Mouse (Mus musculus): ENCODE data around the gene Ntm.

The Ntm gene

GRCm38 (mm10) chr9:29962978-29963377, at the start of gene Ntm:
TSS of gene Ntm (minus strand) at chr9:29963141.
- no peak for DNase-seq (ENCODE audit: low spot score)

- DNase-seq (ENCODE audit: low spot score): no peak
Observed at GRCm38 (mm10) chr9:30005701-30006100, 42.8 kb upstream of the Ntm start.

DNA sequence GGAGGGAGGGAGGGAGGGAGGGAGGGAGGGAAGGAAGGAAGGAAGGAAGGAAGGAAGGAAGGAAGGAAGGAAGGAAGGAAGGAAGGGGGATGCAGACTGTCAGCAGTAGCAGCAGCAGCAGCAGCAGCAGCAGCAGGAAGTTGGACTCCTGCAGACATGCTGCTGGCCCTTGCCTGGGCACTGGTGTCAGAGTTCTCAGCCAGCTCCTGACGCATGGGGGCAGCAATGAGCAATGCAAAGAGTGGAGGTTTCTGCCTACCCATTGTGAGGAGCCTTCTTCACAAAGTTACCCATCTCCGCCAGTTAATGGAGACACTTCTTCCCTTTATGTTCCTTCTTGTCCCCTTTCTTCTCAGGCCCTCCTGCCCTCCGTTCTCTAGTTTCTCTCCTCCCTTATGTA, 40.7 kb upstream of the Ntm start:
- peak; percentile 66 for DNase-seq (ENCODE audit: low spot score)

GRCm38 (mm10) chr9:29981177-29981915, 18.4 kb upstream of the Ntm start:
- no peak for DNase-seq (ENCODE audit: low spot score)

DNA sequence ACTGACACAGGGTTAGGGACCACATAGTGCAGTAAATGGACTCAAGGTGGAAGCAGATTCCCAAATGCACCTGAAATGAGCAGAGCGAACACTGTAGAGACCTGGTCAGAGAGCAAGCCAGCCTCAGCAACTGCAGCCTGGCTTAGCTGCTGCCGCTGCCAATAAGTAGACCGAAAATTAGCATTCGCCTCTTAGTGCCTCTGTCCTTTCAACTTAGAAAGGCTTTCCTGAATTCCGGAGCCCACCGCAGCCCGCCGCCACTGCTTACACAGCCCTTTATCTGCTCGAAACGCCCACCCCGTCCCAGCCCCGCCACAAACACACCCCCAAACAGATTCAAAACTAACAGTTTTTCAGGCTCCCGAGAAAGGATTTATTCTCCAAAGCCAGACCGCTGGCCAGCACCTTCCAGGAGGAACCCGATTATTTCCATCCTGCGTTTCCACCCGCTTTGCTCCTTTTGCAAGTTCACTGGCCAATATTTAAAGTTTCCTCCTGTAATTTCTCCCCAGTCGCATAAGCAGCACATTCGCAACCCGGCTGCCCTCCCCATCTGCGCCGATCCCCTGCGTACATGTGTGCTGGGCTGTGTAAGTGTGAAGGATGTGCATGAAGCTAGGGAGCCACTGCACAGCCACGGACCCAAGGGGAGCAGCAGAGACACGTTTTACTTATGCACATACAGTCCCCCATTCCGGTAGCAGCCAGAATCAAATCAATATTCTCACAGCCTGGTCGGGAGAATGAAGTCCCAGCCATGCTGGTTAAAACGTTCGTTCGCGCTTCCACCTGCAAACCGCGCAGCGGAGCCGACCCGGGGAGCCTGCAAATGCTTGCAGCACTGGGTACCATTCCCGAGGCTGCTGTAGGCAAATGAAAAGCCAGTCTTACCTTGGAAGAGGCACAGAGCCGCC, 730 bp downstream of the Ntm start:
- no peak for DNase-seq (ENCODE audit: low spot score)

DNA sequence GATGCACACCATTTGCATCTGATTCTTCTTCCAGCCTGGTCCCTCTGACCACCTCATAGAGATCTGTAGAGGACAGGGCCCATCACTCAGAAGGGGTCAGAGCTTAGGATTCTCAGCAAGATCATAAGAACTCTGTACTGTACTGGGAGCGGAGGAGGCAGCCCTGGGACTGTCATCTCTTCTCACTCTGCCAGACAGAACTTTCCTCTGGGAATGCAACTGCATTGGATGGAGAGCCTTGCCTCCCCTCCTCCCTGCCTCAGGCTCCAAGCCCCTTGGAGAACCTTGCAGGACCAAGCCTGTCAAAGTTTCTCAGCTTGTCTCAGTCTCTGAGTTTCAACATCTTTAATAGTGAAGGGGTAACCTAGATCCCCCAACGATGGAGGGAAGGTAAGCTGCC, 1.4 kb downstream of the Ntm start:
- no peak for DNase-seq (ENCODE audit: low spot score)

- no peak for DNase-seq (ENCODE audit: low spot score)
Observed at GRCm38 (mm10) chr9:29960741-29961140, 2.2 kb downstream of the Ntm start.

GRCm38 (mm10) chr9:29960236-29960635, 2.7 kb downstream of the Ntm start:
- DNase-seq (ENCODE audit: low spot score): no peak

GRCm38 (mm10) chr9:29956936-29957335, 6.0 kb downstream of the Ntm start:
- DNase-seq (ENCODE audit: low spot score): no peak

DNA sequence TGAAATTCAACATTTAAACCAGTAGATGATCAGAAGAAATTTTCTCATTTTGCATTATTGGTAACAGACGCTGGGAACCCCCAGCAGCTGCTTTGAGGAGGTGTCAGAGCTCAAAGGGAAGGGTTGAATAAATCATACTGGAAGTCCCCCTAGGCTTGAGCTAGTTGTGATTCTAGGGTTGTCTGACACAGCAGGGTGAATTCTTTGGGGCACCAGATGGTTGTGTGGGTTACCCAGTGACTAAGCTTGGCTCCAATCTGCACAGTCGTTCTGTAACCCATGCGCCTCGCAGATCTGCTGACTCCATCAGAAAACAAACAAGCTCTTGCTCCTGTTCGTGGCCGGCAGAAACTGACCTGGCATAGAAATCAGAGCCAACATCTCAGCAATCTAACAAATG, 8.9 kb downstream of the Ntm start:
- peak; percentile 63 for DNase-seq (ENCODE audit: low spot score)

DNA sequence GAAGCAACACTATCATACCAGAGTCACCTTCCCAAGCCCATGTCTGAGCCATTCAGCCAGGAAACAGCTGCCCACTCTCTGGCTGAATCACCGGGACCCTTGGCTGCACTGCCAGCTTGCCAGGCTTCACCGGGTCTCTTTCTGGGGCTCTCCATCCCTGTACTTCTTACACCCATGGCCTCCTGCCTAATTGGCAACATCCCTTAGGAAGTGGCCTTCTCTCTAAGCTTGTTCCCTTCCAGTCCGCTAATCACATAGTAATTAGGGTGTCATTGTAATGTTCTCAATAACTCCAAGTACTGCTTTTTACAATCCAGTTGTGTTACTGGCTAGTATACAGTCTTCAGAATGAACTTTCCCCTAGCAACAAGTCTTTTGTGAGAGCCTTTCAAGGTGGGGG, 13.9 kb downstream of the Ntm start:
- no peak for DNase-seq (ENCODE audit: low spot score)

DNA sequence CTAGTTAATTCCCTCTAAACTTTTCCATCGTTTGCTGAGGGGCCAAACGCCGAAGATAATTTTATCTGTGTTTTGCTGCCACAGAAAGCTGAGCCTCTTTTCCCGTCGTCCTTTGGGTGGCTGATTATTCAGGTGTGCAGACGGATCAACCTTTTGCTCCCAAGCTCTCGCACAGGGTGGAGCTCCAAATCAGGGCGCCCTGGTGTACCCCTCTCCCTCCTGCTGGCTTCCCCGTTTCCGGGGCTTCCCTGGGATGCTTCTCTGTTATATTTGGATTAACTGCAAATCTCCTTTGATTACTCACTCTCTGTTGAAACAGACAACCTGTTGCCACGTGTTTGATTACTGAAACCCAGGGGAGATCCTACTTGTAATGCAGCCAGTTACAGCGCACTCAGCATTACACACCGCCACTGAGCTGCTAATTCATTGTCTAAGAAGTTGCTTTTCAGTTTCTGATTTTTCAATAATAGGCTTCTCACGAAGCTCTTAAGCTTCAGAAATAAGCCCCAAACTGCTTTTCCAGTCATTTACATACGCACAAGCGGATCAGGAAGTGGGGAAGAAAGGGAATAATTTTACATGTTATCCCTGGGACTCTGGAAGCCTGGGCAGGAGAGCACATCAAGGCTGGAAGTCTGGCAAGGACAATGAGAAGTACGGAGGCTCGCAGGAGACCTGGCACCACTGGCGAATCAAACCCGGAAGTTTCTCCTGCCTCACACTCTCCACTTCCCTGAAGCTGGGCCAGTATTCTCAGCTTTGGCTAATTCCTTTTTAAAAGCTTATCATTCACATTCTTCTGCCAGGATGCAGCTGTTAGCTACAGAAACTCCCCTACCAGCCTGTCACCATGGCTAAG, 19.5 kb downstream of the Ntm start:
- no peak for DNase-seq (ENCODE audit: low spot score)

DNA sequence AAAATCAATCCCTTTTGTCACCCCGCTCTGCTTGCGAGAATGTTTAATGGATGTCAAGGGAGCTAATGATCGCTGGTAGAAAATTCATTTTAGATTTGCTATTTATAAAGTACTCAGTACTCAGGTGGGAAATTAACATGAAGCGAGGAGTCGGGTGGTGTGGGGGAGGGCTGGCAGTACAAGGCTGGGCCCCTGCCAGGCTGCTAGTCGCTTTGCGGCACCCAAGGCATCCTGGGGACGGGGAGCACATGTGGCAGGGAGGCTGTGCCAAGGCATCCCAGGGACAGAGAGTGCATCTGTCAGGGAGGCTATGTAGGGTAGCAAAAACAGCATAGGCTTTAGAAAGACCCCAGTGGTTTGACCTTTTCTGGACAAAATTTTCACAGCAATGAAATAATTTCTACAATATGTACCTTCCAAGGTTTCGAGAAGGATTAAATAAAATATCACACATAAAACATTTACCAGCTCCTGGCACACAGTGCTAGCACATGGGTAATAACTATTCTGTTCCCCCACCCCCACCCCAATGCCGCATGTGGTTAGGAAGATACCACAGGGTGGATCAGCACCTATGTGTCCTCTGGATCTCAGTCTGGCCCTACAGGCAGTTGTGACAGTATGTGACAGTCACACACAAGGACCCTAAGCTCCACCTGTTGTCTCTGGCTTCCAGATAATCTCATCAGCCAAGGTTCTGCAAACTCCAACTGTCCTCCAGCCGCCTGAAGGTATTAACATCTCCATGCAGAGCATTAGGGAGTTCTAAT, 20.6 kb downstream of the Ntm start:
- no peak for DNase-seq (ENCODE audit: low spot score)

DNA sequence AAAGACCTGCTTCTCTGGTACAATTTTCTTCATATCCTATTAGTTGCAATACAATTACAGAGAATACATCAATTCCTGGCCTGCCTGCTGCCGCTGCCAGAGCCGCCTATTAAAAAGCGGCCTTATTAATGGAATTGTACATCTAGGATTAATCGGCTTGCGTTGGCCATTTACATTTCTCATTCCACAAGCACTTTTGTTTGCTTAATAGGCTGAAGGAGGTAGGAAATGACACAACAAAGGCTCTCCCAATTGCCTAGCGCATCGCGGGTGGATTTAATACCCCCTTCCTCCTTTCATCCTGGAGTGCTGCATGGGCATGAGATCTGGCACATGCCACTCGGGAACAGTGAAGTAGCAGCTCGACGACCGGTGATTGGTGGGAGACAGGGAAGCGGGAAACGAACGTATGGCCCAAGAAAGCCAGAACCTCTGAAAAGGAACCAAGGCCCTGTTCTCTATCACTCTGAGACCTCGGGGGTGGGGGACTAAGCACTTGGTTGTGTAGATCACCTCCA, 23.4 kb downstream of the Ntm start:
- DNase-seq (ENCODE audit: low spot score): no peak

GRCm38 (mm10) chr9:29928796-29929195, 34.1 kb downstream of the Ntm start:
- DNase-seq (ENCODE audit: low spot score): no peak

GRCm38 (mm10) chr9:29925382-29925781, 37.6 kb downstream of the Ntm start:
- no peak for DNase-seq (ENCODE audit: low spot score)

DNA sequence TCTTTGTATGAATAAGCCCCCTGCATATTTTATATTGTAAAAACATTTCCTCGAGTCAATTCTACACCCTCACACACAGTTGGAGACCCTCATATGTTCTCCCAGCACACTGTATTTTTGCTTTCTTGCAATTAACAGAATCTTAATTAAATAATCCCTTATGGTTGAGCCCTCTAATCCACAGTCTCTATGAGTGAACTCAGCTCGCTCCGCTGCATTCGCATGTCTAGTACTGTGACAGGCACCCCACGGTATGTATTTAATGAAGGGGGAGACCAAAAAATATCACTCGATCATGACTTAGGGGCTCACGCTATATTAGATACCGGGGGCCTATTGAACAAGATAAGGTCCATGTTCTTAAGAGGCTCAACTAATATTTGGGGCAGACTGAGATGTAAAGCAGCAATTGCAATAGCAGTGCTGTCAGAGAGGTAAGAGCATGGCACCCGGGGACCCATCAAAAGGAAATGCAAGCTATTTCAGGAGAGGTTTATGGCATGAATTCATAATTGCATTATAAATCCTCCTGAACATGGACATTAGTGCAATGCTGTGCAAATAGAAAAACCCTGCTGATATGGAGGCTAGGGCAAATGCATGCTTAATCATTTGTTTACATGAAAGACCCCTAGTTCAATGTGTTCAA, 64.4 kb downstream of the Ntm start:
- DNase-seq (ENCODE audit: low spot score): no peak

GRCm38 (mm10) chr9:29897448-29897847, 65.5 kb downstream of the Ntm start:
- DNase-seq (ENCODE audit: low spot score): no peak

DNA sequence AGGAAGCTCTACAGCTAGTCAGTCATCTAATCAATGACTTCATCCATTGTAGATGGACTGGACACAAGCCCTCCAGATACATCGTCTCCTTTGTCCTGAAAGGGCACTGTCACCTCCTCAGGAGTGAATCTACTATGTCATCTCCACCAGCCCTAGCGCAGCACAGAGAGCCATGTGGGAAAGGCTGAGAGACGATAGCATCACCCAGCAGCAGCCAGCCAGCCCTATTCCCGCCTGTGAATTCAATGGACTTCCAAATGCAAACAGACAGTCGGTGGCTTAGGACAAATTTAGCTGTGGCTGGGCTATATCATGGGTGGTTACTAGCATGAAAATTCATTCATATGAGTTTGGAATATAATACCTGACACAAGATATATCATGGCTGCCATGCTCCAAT, 70.1 kb downstream of the Ntm start:
- DNase-seq (ENCODE audit: low spot score): no peak

GRCm38 (mm10) chr9:29888712-29889111, 74.2 kb downstream of the Ntm start:
- DNase-seq (ENCODE audit: low spot score): no peak

DNA sequence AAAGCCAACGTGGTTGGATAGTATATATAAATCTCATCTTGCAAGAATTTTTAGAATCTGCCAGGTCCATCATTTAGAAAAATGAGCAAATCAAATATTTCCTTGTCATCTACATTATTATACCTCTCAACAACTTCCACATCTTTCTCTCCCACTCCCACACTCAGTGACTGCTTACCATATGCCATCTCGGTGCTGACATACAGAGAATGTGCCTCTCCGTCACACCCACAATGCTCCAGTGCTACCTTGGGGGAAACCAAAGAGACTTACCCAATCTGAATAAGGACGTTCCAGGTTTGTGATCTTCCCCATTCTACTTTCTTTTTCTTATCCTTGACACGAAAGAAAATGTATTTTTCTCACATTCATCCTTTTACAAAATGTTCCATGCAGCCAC, 75.0 kb downstream of the Ntm start:
- DNase-seq (ENCODE audit: low spot score): no peak

Data from layer of hippocampus, adult 9-10 months (tissue).